Mouse (Mus musculus): ENCODE data around the gene Tnfrsf14.

DNA sequence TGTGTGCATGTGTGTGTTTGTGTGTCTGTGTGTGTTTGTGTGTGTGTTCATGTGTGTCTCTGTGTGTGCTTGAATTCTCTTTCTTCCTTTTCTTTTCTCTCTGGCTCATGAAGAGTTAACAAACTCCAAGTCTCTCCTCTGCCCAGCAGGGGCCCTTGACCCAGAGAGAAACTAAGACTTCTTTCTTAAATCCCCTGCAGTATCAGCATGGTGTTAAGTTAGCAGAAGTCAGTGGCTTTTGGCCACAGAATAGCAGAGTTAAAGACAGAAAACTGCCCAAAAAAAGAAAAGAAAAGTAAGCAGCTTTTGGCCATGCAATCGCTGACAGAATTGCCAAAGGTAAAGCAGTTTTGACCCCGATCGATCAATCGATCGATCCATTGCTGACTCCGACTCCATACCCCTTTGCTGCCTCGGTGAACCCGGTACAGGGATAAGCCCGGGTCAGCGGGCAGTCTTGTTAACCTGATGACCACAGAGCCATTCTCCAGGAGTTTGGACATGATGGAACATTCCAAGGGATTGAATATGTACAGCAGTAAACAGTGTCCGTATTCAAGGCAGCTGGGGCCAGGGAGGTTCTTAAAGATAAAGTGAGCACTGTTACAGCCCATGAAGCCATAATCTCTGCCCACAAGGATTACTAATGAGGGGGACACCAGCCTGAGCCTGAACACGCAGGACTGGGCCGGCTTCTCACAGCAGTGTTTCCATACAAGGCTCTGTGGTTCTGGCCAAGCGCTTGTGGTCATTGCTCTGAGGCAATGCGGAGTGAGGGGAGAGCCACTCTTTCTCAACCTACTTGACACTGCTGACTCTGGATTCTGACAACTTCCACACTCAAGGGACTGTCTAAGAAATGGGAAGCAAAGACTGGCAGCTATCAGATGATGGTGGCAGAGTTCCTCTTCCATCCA, 17.5 kb downstream of the Tnfrsf14 start:
- no peak for TF ChIP-seq CTCF (IDR thresholded peaks at IDR 0.05; ENCODE audit: extremely low read depth, insufficient read depth, low read length)
- no peak for TF ChIP-seq POLR2A (IDR thresholded peaks at IDR 0.05; ENCODE audit: extremely low read depth, insufficient read depth, low read length)
